Mouse (Mus musculus) embryonic fibroblast, embryonic 13.5 days (primary cell): ENCODE data around the gene Sdc4. TPM values are rescaled to one million over a fixed set of nuclear protein-coding genes. Genes with fewer than 3 reads are reported as not detected.
A peak's percentile ranks its signal among the peaks of the same experiment; 100 is the strongest.

Experiments used
- H3K27ac ChIP-seq: 2 replicates; pipeline ENCODE4 v1.5.1; 2012; ENCODE audit warnings: low read length, control low read depth, inconsistent platforms; ENCODE audit not compliant: insufficient read depth
- H3K4me1 ChIP-seq: 2 replicates; pipeline ENCODE4 v1.6.1; 2011; ENCODE audit warnings: low read length; ENCODE audit not compliant: control insufficient read depth, insufficient read depth
- H3K4me3 ChIP-seq: 2 replicates; pipeline ENCODE4 v1.5.1; 2011; ENCODE audit warnings: mild to moderate bottlenecking, control low read depth, low read length; ENCODE audit not compliant: insufficient read depth
- CTCF ChIP-seq: IDR thresholded peaks from 2 replicates; pipeline ENCODE4 v1.5.1; 2011; ENCODE audit warnings: mild to moderate bottlenecking, control low read depth, low read length, moderate library complexity, borderline replicate concordance; ENCODE audit not compliant: insufficient read depth
- POLR2A ChIP-seq: IDR thresholded peaks from 2 replicates; pipeline ENCODE4 v1.6.1; 2011; ENCODE audit warnings: low read depth, mild to moderate bottlenecking, control low read depth, low read length, moderate library complexity
- polyA plus RNA-seq: library from polyadenylated mRNA; stranded (reverse); fragments of >200 nt; gene quantifications from 2 replicates; pipeline ENCODE4 v1.2.4, GENCODE M21; 2011; ENCODE audit warnings: low read depth; ENCODE audit not compliant: missing spikeins, insufficient read length

Gene Sdc4
- polyA plus RNA-seq, 1 experiment, result 248 TPM

- H3K27ac ChIP-seq, result no peak overlapping the region
- TF ChIP-seq POLR2A, result no peak
- TF ChIP-seq CTCF, result no peak
- no peak overlapping the region for H3K4me3 ChIP-seq
- peaks cover 16% of the 10 kb centered on the region for H3K4me1 ChIP-seq
Measured at GRCm38 (mm10) chr2:164452000-164452676, 8.5 kb upstream of the Sdc4 start.

GRCm38 (mm10) chr2:164449341-164450042 lies 5.8 kb upstream of the Sdc4 start:
- Histone ChIP-seq H3K4me3 (no peak overlapping the region), H3K4me1 (peaks cover 9% of the 10 kb centered on the region), H3K27ac (no peak overlapping the region)
- no peak for TF ChIP-seq POLR2A

GRCm38 (mm10) chr2:164448921-164449320 lies 5.2 kb upstream of the Sdc4 start:
- Histone ChIP-seq H3K4me3 (no peak overlapping the region), H3K27ac (no peak overlapping the region), H3K4me1 (peaks cover 9% of the 10 kb centered on the region)
- no peak for TF ChIP-seq CTCF
- TF ChIP-seq POLR2A, result no peak

GRCm38 (mm10) chr2:164448140-164448539 lies 4.5 kb upstream of the Sdc4 start:
- TF ChIP-seq CTCF (no peak), POLR2A (no peak)
- H3K27ac ChIP-seq, result no peak overlapping the region
- H3K4me1 ChIP-seq, result peaks cover 9% of the 10 kb centered on the region
- no peak overlapping the region for H3K4me3 ChIP-seq

GRCm38 (mm10) chr2:164446086-164446469 lies 2.4 kb upstream of the Sdc4 start:
- Histone ChIP-seq H3K4me1 (no peaks in the 10 kb centered on the region), H3K4me3 (no peak overlapping the region), H3K27ac (no peak overlapping the region)
- TF ChIP-seq CTCF (no peak), POLR2A (no peak)

- H3K4me1 ChIP-seq, result no peaks in the 10 kb centered on the region
- TF ChIP-seq CTCF (no peak), POLR2A (no peak)
- no peak overlapping the region for H3K4me3 ChIP-seq
- H3K27ac ChIP-seq, result no peak overlapping the region
Measured at GRCm38 (mm10) chr2:164445399-164446085, 1.9 kb upstream of the Sdc4 start.

GRCm38 (mm10) chr2:164444701-164445100 lies 1.0 kb upstream of the Sdc4 start:
- H3K4me1 ChIP-seq, result no peaks in the 10 kb centered on the region
- TF ChIP-seq CTCF (no peak), POLR2A (no peak)
- H3K27ac ChIP-seq, result no peak overlapping the region
- H3K4me3 ChIP-seq, result no peak overlapping the region

GRCm38 (mm10) chr2:164443051-164443437 lies 643 bp downstream of the Sdc4 start:
- H3K4me1 ChIP-seq, result peaks cover 6% of the 10 kb centered on the region; the same call in 1 of the 2 replicates
- TF ChIP-seq CTCF, result no peak
- TF ChIP-seq POLR2A, result peak; percentile 98

GRCm38 (mm10) chr2:164442315-164443050 lies 1.2 kb downstream of the Sdc4 start:
- Histone ChIP-seq H3K4me3 (peak overlapping the region; percentile 66), H3K27ac (peak overlapping the region; percentile 68), H3K4me1 (peaks cover 10% of the 10 kb centered on the region)
- TF ChIP-seq CTCF (no peak), POLR2A (no peak; the same call in 1 of the 2 replicates)

More at GRCm38 (mm10) chr2:164443051-164443437, 643 bp downstream of the Sdc4 start:
- Histone ChIP-seq H3K27ac (peak overlapping the region; percentile 68), H3K4me3 (peak overlapping the region; percentile 66)

GRCm38 (mm10) chr2:164441731-164442130 lies 2.0 kb downstream of the Sdc4 start:
- Histone ChIP-seq H3K4me1 (peaks cover 12% of the 10 kb centered on the region), H3K4me3 (peak overlapping the region; percentile 66), H3K27ac (peak overlapping the region; percentile 68; the same call in 1 of the 2 replicates)
- no peak for TF ChIP-seq CTCF
- TF ChIP-seq POLR2A, result no peak
